Mouse (Mus musculus) limb, embryonic 10.5 days (tissue): ENCODE measurements around the gene Irf2. TPM values are rescaled to one million over a fixed set of nuclear protein-coding genes. Genes with fewer than 3 reads are reported as not detected.
"Not testable (repeated sequence)": the region's sequence is repeated elsewhere in the genome, so short reads cannot be mapped to it uniquely, and the experiment has no call there.

Experiments
- DNase-seq: peaks from one replicate; pipeline ENCODE4 v3.0.0-alpha.2; 2017; ENCODE audit warnings: low spot score
- H3K27ac ChIP-seq: fragments of 300-500 bp; sonication (generic); 2 replicates; pipeline ENCODE4 v1.5.1; 2016; ENCODE audit warnings: mild to moderate bottlenecking
- H3K27me3 ChIP-seq: fragments of 300-500 bp; sonication (generic); 2 replicates; pipeline ENCODE4 v1.6.1; 2016; ENCODE audit warnings: low read depth, mild to moderate bottlenecking; ENCODE audit not compliant: poor library complexity, severe bottlenecking
- H3K36me3 ChIP-seq: fragments of 300-500 bp; sonication (generic); 2 replicates; pipeline ENCODE4 v1.6.1; 2016; ENCODE audit warnings: mild to moderate bottlenecking, moderate library complexity
- H3K4me1 ChIP-seq: fragments of 300-500 bp; sonication (generic); 2 replicates; pipeline ENCODE4 v1.6.1; 2016
- H3K4me3 ChIP-seq: fragments of 300-500 bp; sonication (generic); 2 replicates; pipeline ENCODE4 v1.5.1; 2016; ENCODE audit warnings: mild to moderate bottlenecking, moderate library complexity
- H3K9me3 ChIP-seq: fragments of 300-500 bp; sonication (generic); replicated peaks from 2 replicates; pipeline ENCODE4 v1.6.1; 2016; ENCODE audit warnings: mild to moderate bottlenecking
- WGBS: fragments of 180-500 bp; shearing (Covaris S2); methylation state at CpG from one replicate; pipeline ENCODE4 v1.1.7; 2016; 5-methylcytosine and 5-hydroxymethylcytosine counted together
- polyA plus RNA-seq: library from polyadenylated mRNA; unstranded; fragments of >200 nt; fragmentation: Nextera tagmentation; extraction: Ambion mirVana; gene quantifications from 2 replicates; pipeline ENCODE4 v1.2.1, GENCODE M21; 2016

Gene Irf2
- polyA plus RNA-seq, 1 experiment from 2014 or later: 8.1 TPM

- Histone ChIP-seq H3K4me1 (peaks cover 7% of the 10 kb centered on the region), H3K27me3 (no peaks in the 10 kb centered on the region), H3K9me3 (no peaks in the 10 kb centered on the region), H3K4me3 (no peak overlapping the region), H3K36me3 (no peaks in the 10 kb centered on the region), H3K27ac (no peak overlapping the region)
- no peak for DNase-seq
- 68% methylated on average over 6 of the region's 6 CpGs for WGBS
Measured at GRCm38 (mm10) chr8:46713844-46714243, 25.7 kb upstream of the Irf2 start.

- Histone ChIP-seq H3K4me3 (no peak overlapping the region), H3K27me3 (no peaks in the 10 kb centered on the region), H3K36me3 (no peaks in the 10 kb centered on the region), H3K9me3 (no peaks in the 10 kb centered on the region), H3K4me1 (peaks cover 7% of the 10 kb centered on the region), H3K27ac (no peak overlapping the region)
- WGBS: 71% methylated on average over 3 of the region's 3 CpGs
- DNase-seq: no peak
Measured at GRCm38 (mm10) chr8:46714400-46714799, 25.1 kb upstream of the Irf2 start.

GRCm38 (mm10) chr8:46716477-46716876, 23.1 kb upstream of the Irf2 start:
- DNase-seq: no peak
- H3K36me3 ChIP-seq: no peaks in the 10 kb centered on the region
- H3K4me1 ChIP-seq: peaks cover 7% of the 10 kb centered on the region
- H3K9me3 ChIP-seq: no peaks in the 10 kb centered on the region
- H3K4me3 ChIP-seq: no peak overlapping the region
- H3K27ac ChIP-seq: no peak overlapping the region
- H3K27me3 ChIP-seq: no peaks in the 10 kb centered on the region
- 57% methylated on average over 11 of the region's 11 CpGs for WGBS

- no peaks in the 10 kb centered on the region for H3K9me3 ChIP-seq
- DNase-seq: no peak
- H3K27ac ChIP-seq: no peak overlapping the region
- H3K27me3 ChIP-seq: no peaks in the 10 kb centered on the region
- WGBS: 68% methylated on average over 6 of the region's 6 CpGs
- H3K4me3 ChIP-seq: no peak overlapping the region
- H3K36me3 ChIP-seq: no peaks in the 10 kb centered on the region
- peaks cover 7% of the 10 kb centered on the region for H3K4me1 ChIP-seq
Measured at GRCm38 (mm10) chr8:46717170-46717569, 22.4 kb upstream of the Irf2 start.

- DNase-seq: no peak
- H3K4me3 ChIP-seq: no peak overlapping the region
- WGBS: 95% methylated on average over 8 of the region's 8 CpGs
- H3K27ac ChIP-seq: no peak overlapping the region
- no peaks in the 10 kb centered on the region for H3K36me3 ChIP-seq
- H3K9me3 ChIP-seq: no peaks in the 10 kb centered on the region
- peaks cover 7% of the 10 kb centered on the region for H3K4me1 ChIP-seq
- no peaks in the 10 kb centered on the region for H3K27me3 ChIP-seq
Measured at GRCm38 (mm10) chr8:46718301-46718700, 21.2 kb upstream of the Irf2 start.

GRCm38 (mm10) chr8:46718747-46719146, 20.8 kb upstream of the Irf2 start:
- Histone ChIP-seq H3K4me3 (no peak overlapping the region), H3K9me3 (no peaks in the 10 kb centered on the region), H3K27me3 (no peaks in the 10 kb centered on the region), H3K4me1 (peaks cover 7% of the 10 kb centered on the region), H3K36me3 (no peaks in the 10 kb centered on the region), H3K27ac (no peak overlapping the region)
- 90% methylated on average over 5 of the region's 5 CpGs for WGBS
- DNase-seq: no peak

- no peak for DNase-seq
- H3K9me3 ChIP-seq: no peaks in the 10 kb centered on the region
- H3K4me3 ChIP-seq: no peak overlapping the region
- WGBS: 50% methylated on average over 4 of the region's 4 CpGs
- H3K4me1 ChIP-seq: peaks cover 7% of the 10 kb centered on the region
- no peak overlapping the region for H3K27ac ChIP-seq
- no peaks in the 10 kb centered on the region for H3K27me3 ChIP-seq
- no peaks in the 10 kb centered on the region for H3K36me3 ChIP-seq
Measured at GRCm38 (mm10) chr8:46720656-46721055, 18.9 kb upstream of the Irf2 start.

- no peaks in the 10 kb centered on the region for H3K27me3 ChIP-seq
- H3K9me3 ChIP-seq: no peaks in the 10 kb centered on the region
- no peak for DNase-seq
- peaks cover 5% of the 10 kb centered on the region for H3K4me1 ChIP-seq
- H3K4me3 ChIP-seq: no peak overlapping the region
- 88% methylated on average over 11 of the region's 11 CpGs for WGBS
- no peaks in the 10 kb centered on the region for H3K36me3 ChIP-seq
- H3K27ac ChIP-seq: no peak overlapping the region
Measured at GRCm38 (mm10) chr8:46721065-46721845, 18.3 kb upstream of the Irf2 start.

- no peaks in the 10 kb centered on the region for H3K9me3 ChIP-seq
- DNase-seq: no peak
- H3K27ac ChIP-seq: no peak overlapping the region
- no peak overlapping the region for H3K4me3 ChIP-seq
- 23% methylated on average over 2 of the region's 2 CpGs for WGBS
- peaks cover 5% of the 10 kb centered on the region; the same call in 1 of the 2 replicates for H3K4me1 ChIP-seq
- no peaks in the 10 kb centered on the region for H3K36me3 ChIP-seq
- H3K27me3 ChIP-seq: no peaks in the 10 kb centered on the region
Measured at GRCm38 (mm10) chr8:46722536-46722935, 17.0 kb upstream of the Irf2 start.

- H3K9me3 ChIP-seq: no peaks in the 10 kb centered on the region
- DNase-seq: no peak
- no peaks in the 10 kb centered on the region for H3K36me3 ChIP-seq
- H3K27ac ChIP-seq: no peak overlapping the region
- no peaks in the 10 kb centered on the region for H3K27me3 ChIP-seq
- no peak overlapping the region for H3K4me3 ChIP-seq
- 100% methylated on average over 2 of the region's 2 CpGs for WGBS
- peaks cover 5% of the 10 kb centered on the region; the same call in 1 of the 2 replicates for H3K4me1 ChIP-seq
Measured at GRCm38 (mm10) chr8:46726383-46726782, 13.1 kb upstream of the Irf2 start.

GRCm38 (mm10) chr8:46729671-46730070, 9.9 kb upstream of the Irf2 start:
- not testable (repeated sequence) for DNase-seq, H3K9me3 ChIP-seq, H3K27ac ChIP-seq, H3K4me1 ChIP-seq, H3K4me3 ChIP-seq, H3K27me3 ChIP-seq, H3K36me3 ChIP-seq
- WGBS: 90% methylated on average over 1 of the region's 1 CpGs

GRCm38 (mm10) chr8:46732381-46732915, 7.1 kb upstream of the Irf2 start:
- WGBS: 92% methylated on average over 7 of the region's 7 CpGs
- Histone ChIP-seq H3K27me3 (no peaks in the 10 kb centered on the region), H3K4me1 (no peaks in the 10 kb centered on the region), H3K9me3 (no peaks in the 10 kb centered on the region), H3K27ac (no peak overlapping the region), H3K4me3 (no peak overlapping the region), H3K36me3 (no peaks in the 10 kb centered on the region; the same call in 1 of the 2 replicates)
- DNase-seq: no peak

GRCm38 (mm10) chr8:46733603-46734002, 5.9 kb upstream of the Irf2 start:
- no peak for DNase-seq
- H3K9me3 ChIP-seq: no peaks in the 10 kb centered on the region
- peaks cover 2% of the 10 kb centered on the region for H3K4me1 ChIP-seq
- H3K27ac ChIP-seq: no peak overlapping the region
- WGBS: 82% methylated on average over 8 of the region's 8 CpGs
- no peaks in the 10 kb centered on the region; the same call in 1 of the 2 replicates for H3K36me3 ChIP-seq
- H3K27me3 ChIP-seq: no peaks in the 10 kb centered on the region
- H3K4me3 ChIP-seq: no peak overlapping the region
